Mouse (Mus musculus): Measurements from ENCODE around the gene C5ar1. TPM values are rescaled to one million over a fixed set of nuclear protein-coding genes. Genes with fewer than 3 reads are reported as not detected.
A peak's percentile ranks its signal among the peaks of the same experiment; 100 is the strongest.

Gene C5ar1
- polyA plus RNA-seq, 1 experiment from 2014 or later = 2.4 TPM

- no peak overlapping the region for H3K4me3 ChIP-seq (replicated peaks)
- no peak overlapping the region for H3K4me2 ChIP-seq (replicated peaks)
- WGBS = 81% methylated on average over 6 of the region's 6 CpGs
- H3K9ac ChIP-seq = no peak overlapping the region
- H3K27me3 ChIP-seq (replicated peaks) = no peaks in the 10 kb centered on the region
- no peaks in the 10 kb centered on the region for H3K4me1 ChIP-seq (replicated peaks)
- ATAC-seq = no peak
- no peaks in the 10 kb centered on the region for H3K36me3 ChIP-seq
- no peaks in the 10 kb centered on the region for H3K9me3 ChIP-seq
- no peak overlapping the region for H3K27ac ChIP-seq
Observed at GRCm38 (mm10) chr7:16242198-16242597, 17.1 kb downstream of the C5ar1 start.

DNA sequence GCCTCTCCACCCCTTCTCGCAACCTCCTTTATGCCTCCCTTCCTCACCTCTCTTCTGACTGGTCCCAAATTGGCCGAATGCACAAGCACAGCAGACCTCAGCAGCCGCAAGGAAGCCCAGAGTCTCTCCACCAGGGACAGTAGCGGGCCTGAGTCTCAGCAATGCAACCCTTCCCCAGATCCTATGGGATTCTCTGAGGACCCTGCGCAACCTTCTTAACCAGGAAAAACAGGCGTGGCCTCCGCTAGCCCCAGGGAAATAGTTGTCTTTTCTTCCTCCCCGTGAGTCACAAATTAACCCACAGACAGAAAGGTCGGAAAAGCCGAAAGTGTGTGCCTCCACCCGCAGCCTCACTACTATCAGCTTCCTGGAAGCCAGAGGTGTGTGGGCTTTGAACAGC is 17.6 kb downstream of the C5ar1 start:
- H3K36me3 ChIP-seq = no peaks in the 10 kb centered on the region
- no peak overlapping the region for H3K9ac ChIP-seq
- no peaks in the 10 kb centered on the region for H3K9me3 ChIP-seq
- H3K27me3 ChIP-seq (replicated peaks) = no peaks in the 10 kb centered on the region
- ATAC-seq = no peak
- H3K4me3 ChIP-seq (replicated peaks) = no peak overlapping the region
- H3K27ac ChIP-seq = no peak overlapping the region
- WGBS = 50% methylated on average over 11 of the region's 11 CpGs
- H3K4me2 ChIP-seq (replicated peaks) = no peak overlapping the region
- H3K4me1 ChIP-seq (replicated peaks) = no peaks in the 10 kb centered on the region

DNA sequence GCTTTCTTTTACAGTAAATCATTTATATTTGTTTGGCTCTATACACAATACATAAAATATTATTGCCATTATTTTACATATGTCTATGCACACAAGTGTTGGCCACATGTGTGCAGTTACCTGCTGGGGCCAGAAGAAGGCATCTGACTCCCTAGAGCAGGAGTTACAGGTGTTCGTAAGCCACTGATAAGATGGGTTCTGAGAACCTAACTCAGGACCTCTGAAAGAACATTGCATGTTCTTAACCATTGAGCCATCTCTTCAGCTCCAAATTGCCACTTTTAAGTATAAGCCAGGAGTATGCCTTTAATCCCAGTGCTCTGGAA is 18.4 kb downstream of the C5ar1 start:
- H3K4me3 ChIP-seq (replicated peaks) = no peak overlapping the region
- H3K36me3 ChIP-seq = no peaks in the 10 kb centered on the region
- no peaks in the 10 kb centered on the region for H3K9me3 ChIP-seq
- WGBS = 92% methylated on average over 1 of the region's 1 CpGs
- H3K27me3 ChIP-seq (replicated peaks) = no peaks in the 10 kb centered on the region
- no peaks in the 10 kb centered on the region for H3K4me1 ChIP-seq (replicated peaks)
- H3K4me2 ChIP-seq (replicated peaks) = no peak overlapping the region
- H3K27ac ChIP-seq = no peak overlapping the region
- no peak overlapping the region for H3K9ac ChIP-seq
- ATAC-seq = no peak

GRCm38 (mm10) chr7:16240281-16240977 is 18.9 kb downstream of the C5ar1 start:
- no peaks in the 10 kb centered on the region for H3K27me3 ChIP-seq (replicated peaks)
- H3K27ac ChIP-seq = no peak overlapping the region
- no peaks in the 10 kb centered on the region for H3K4me1 ChIP-seq (replicated peaks)
- ATAC-seq = no peak; the same call in 1 of the 2 replicates
- WGBS = 69% methylated on average over 7 of the region's 7 CpGs
- H3K4me3 ChIP-seq (replicated peaks) = no peak overlapping the region
- H3K36me3 ChIP-seq = no peaks in the 10 kb centered on the region
- H3K9me3 ChIP-seq = no peaks in the 10 kb centered on the region
- no peak overlapping the region for H3K9ac ChIP-seq
- no peak overlapping the region for H3K4me2 ChIP-seq (replicated peaks)

DNA sequence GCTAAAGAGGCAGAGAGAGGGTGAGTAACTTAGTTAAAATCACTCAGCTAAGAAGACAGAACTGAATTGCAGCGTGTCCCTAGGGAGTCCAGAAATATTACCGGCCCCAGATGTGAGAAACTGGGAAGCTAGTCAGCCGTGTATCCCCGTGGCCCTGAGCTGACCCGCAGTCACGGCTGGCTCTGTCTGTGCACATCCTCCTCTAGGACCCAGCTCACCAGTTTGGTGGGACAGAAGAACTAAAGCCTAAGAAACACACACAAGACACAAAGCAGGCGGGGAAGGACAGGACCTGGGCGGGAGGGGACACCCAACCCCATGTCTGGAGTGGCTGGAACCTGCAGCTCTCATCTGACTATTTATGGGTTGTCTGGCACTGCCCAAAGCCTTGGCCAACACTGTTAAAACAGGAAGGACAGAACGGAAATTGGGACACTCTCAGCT is 19.8 kb downstream of the C5ar1 start:
- no peak overlapping the region for H3K4me3 ChIP-seq (replicated peaks)
- no peak overlapping the region for H3K27ac ChIP-seq
- no peak overlapping the region for H3K9ac ChIP-seq
- H3K27me3 ChIP-seq (replicated peaks) = no peaks in the 10 kb centered on the region
- 56% methylated on average over 9 of the region's 9 CpGs for WGBS
- no peak overlapping the region for H3K4me2 ChIP-seq (replicated peaks)
- ATAC-seq = no peak
- no peaks in the 10 kb centered on the region for H3K36me3 ChIP-seq
- H3K4me1 ChIP-seq (replicated peaks) = no peaks in the 10 kb centered on the region
- no peaks in the 10 kb centered on the region for H3K9me3 ChIP-seq

DNA sequence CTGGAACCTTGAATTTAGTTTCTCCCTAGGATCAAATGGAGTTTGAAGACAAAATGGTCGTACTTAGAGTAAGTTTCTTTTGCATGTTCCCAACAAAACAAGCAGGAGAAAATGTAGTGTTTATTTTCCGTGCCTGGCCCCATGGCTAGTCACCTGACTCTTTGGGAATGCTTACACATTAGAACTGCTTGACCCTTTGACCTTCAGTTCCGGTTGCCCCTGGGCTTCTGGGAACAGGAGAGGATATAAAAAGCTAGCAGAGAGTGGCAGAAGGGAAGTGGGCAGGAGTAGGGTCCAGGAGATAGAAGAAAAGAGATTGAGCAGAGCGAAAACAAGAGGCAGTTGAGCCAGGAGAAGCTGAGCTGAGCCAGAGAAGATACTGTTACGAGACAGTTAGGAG is 29.5 kb downstream of the C5ar1 start:
- WGBS = 32% methylated on average over 5 of the region's 5 CpGs
- Histone ChIP-seq H3K27ac (no peak overlapping the region), H3K9me3 (no peaks in the 10 kb centered on the region), H3K4me3 (replicated peaks) (no peak overlapping the region), H3K27me3 (replicated peaks) (0 out of 2 replicates have a peak, but pooled peaks cover 2% of the 10 kb centered on the region), H3K4me2 (replicated peaks) (no peak overlapping the region), H3K9ac (no peak overlapping the region), H3K4me1 (replicated peaks) (0 out of 2 replicates have a peak, but pooled peaks cover 3% of the 10 kb centered on the region), H3K36me3 (no peaks in the 10 kb centered on the region)
- no peak for ATAC-seq

DNA sequence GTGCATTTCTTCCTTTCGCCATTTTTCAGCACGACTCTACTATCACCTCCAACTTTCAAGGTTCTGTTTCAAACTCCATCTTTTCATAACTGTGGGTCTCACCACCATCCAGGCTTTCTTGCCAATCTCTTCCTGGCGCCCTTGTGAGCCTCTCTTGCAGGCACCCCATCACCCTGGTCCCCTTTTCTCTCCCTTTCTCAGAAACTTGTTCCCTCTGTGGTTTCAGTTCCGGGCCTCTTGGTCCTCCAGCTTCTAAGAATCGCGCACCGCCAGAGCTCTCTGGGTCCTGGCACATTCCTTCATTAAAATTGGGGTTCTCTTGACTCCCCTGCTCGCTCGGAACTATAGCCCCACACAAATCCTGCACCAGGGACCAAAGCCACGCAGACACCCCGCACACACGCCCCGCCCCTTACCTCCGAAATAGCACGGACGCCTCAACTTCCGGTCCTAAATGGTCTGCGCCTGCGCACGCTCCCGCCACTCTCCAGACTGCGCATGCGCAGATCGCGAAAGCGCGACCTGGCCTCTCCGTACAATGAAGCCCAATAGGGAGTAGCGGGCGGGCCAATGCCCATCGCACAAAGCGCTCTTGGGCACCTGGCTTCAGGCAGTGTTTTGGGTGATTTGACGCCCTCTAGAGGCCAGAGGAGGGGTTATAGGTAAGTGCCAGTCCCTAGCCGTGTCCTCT is 37.6 kb downstream of the C5ar1 start, which contains the start of gene Dhx34:
TSS of gene Dhx34 (minus strand) at position 456 of the 691 bp plus-strand sequence.
- WGBS = 1% methylated on average over 34 of the region's 34 CpGs
- Histone ChIP-seq H3K27ac (peak within 1 kb of the TSS; percentile 32), H3K36me3 (no peaks in the 10 kb centered on the region), H3K4me2 (replicated peaks) (peak within 1 kb of the TSS; percentile 67), H3K4me3 (replicated peaks) (peak within 1 kb of the TSS; percentile 58), H3K9me3 (no peaks in the 10 kb centered on the region), H3K27me3 (replicated peaks) (0 out of 2 replicates have a peak, but pooled peaks cover 2% of the 10 kb centered on the region), H3K4me1 (replicated peaks) (no peaks in the 10 kb centered on the region), H3K9ac (peak within 1 kb of the TSS; percentile 62)
- peak; percentile 98 for ATAC-seq

- Histone ChIP-seq H3K4me2 (replicated peaks) (no peak overlapping the region), H3K4me1 (replicated peaks) (no peaks in the 10 kb centered on the region), H3K36me3 (peaks cover 25% of the 10 kb centered on the region), H3K9ac (no peak overlapping the region), H3K4me3 (replicated peaks) (no peak overlapping the region), H3K27ac (no peak overlapping the region), H3K9me3 (no peaks in the 10 kb centered on the region), H3K27me3 (replicated peaks) (no peaks in the 10 kb centered on the region)
- WGBS = 94% methylated on average over 9 of the region's 9 CpGs
- no peak for ATAC-seq
Observed at GRCm38 (mm10) chr7:16213986-16214385, 45.4 kb downstream of the C5ar1 start.

DNA sequence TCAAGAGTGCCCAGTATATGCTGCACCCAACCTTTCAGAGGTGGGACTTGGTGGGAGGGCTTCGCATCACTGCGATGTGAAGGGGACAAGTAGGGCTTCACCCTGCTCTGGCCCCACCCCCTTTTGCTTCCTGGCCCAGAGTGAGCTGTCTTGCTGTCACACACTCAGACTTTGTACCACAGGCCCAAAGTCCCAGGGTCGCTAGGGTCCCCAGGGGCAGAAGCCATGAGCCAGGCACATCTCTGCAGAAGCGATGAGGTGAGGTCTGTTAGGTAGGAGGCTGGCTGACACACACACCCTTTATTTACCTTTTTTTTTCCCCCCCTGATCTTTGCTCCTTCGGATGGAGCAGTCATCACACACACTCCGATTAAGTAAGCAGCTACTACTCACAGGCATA is 46.1 kb downstream of the C5ar1 start:
- Histone ChIP-seq H3K4me3 (replicated peaks) (no peak overlapping the region), H3K9me3 (no peaks in the 10 kb centered on the region), H3K9ac (no peak overlapping the region), H3K4me1 (replicated peaks) (0 out of 2 replicates have a peak, but pooled peaks cover 3% of the 10 kb centered on the region), H3K27ac (no peak overlapping the region), H3K27me3 (replicated peaks) (no peaks in the 10 kb centered on the region), H3K4me2 (replicated peaks) (no peak overlapping the region), H3K36me3 (peaks cover 25% of the 10 kb centered on the region)
- WGBS = 83% methylated on average over 6 of the region's 6 CpGs
- no peak for ATAC-seq

- H3K4me3 ChIP-seq (replicated peaks) = no peak overlapping the region
- no peak overlapping the region for H3K4me2 ChIP-seq (replicated peaks)
- no peaks in the 10 kb centered on the region for H3K9me3 ChIP-seq
- no peak for ATAC-seq
- H3K36me3 ChIP-seq = peaks cover 25% of the 10 kb centered on the region
- no peak overlapping the region for H3K27ac ChIP-seq
- H3K27me3 ChIP-seq (replicated peaks) = no peaks in the 10 kb centered on the region
- 69% methylated on average over 12 of the region's 12 CpGs for WGBS
- no peak overlapping the region for H3K9ac ChIP-seq
- 0 out of 2 replicates have a peak, but pooled peaks cover 3% of the 10 kb centered on the region for H3K4me1 ChIP-seq (replicated peaks)
Observed at GRCm38 (mm10) chr7:16210862-16211365, 48.4 kb downstream of the C5ar1 start.

GRCm38 (mm10) chr7:16208781-16209665 is 50.3 kb downstream of the C5ar1 start:
- no peak overlapping the region for H3K4me2 ChIP-seq (replicated peaks)
- H3K27me3 ChIP-seq (replicated peaks) = no peaks in the 10 kb centered on the region
- no peak overlapping the region for H3K9ac ChIP-seq
- whole genome bisulfite sequencing = 70% methylated on average over 21 of the region's 21 CpGs
- no peak for ATAC-seq
- H3K4me3 ChIP-seq (replicated peaks) = no peak overlapping the region
- H3K27ac ChIP-seq = no peak overlapping the region
- H3K36me3 ChIP-seq = peaks cover 18% of the 10 kb centered on the region
- H3K9me3 ChIP-seq = no peaks in the 10 kb centered on the region
- 0 out of 2 replicates have a peak, but pooled peaks cover 3% of the 10 kb centered on the region for H3K4me1 ChIP-seq (replicated peaks)

- H3K4me2 ChIP-seq (replicated peaks) = no peak overlapping the region
- 0 out of 2 replicates have a peak, but pooled peaks cover 3% of the 10 kb centered on the region for H3K4me1 ChIP-seq (replicated peaks)
- no peaks in the 10 kb centered on the region for H3K9me3 ChIP-seq
- no peak for ATAC-seq
- H3K9ac ChIP-seq = no peak overlapping the region
- peaks cover 19% of the 10 kb centered on the region for H3K36me3 ChIP-seq
- 86% methylated on average over 10 of the region's 10 CpGs for WGBS
- H3K27ac ChIP-seq = no peak overlapping the region
- no peaks in the 10 kb centered on the region for H3K27me3 ChIP-seq (replicated peaks)
- H3K4me3 ChIP-seq (replicated peaks) = no peak overlapping the region
Observed at GRCm38 (mm10) chr7:16207496-16207895, 51.8 kb downstream of the C5ar1 start.

Data from intestine, embryonic 15.5 days (tissue).